Mouse (Mus musculus): ENCODE measurements around the gene Hax1.

The Hax1 gene

GRCm38 (mm10) chr3:89998612-89999054, at the start of gene Hax1:
Gene Hax1, minus strand, starts transcription at chr3:89998780.
- DNase-seq (ENCODE audit: low spot score) = peak; percentile 90

- DNase-seq (ENCODE audit: low spot score) = no peak
Observed at GRCm38 (mm10) chr3:90036263-90036662, 37.7 kb upstream of the Hax1 start.

GRCm38 (mm10) chr3:90034653-90035052, 36.1 kb upstream of the Hax1 start:
- no peak for DNase-seq (ENCODE audit: low spot score)

- no peak for DNase-seq (ENCODE audit: low spot score)
Observed at GRCm38 (mm10) chr3:90016626-90017025, 18.0 kb upstream of the Hax1 start.

GRCm38 (mm10) chr3:90010291-90010690, 11.7 kb upstream of the Hax1 start:
- DNase-seq (ENCODE audit: low spot score) = no peak

GRCm38 (mm10) chr3:90004091-90004796, 5.7 kb upstream of the Hax1 start:
- no peak for DNase-seq (ENCODE audit: low spot score)

GRCm38 (mm10) chr3:89999830-90000229, 1.2 kb upstream of the Hax1 start:
- no peak for DNase-seq (ENCODE audit: low spot score)

- DNase-seq (ENCODE audit: low spot score) = no peak
Observed at GRCm38 (mm10) chr3:89999090-89999489, 510 bp upstream of the Hax1 start.

GRCm38 (mm10) chr3:89997791-89998495, 637 bp downstream of the Hax1 start:
- peak; percentile 10 for DNase-seq (ENCODE audit: low spot score)

GRCm38 (mm10) chr3:89994807-89995515, 3.6 kb downstream of the Hax1 start:
- DNase-seq (ENCODE audit: low spot score) = no peak

GRCm38 (mm10) chr3:89987822-89988221, 10.8 kb downstream of the Hax1 start:
- no peak for DNase-seq (ENCODE audit: low spot score)

GRCm38 (mm10) chr3:89987211-89987610, 11.4 kb downstream of the Hax1 start:
- DNase-seq (ENCODE audit: low spot score) = no peak

GRCm38 (mm10) chr3:89982426-89982825, 16.2 kb downstream of the Hax1 start:
- no peak for DNase-seq (ENCODE audit: low spot score)

- DNase-seq (ENCODE audit: low spot score) = no peak
Observed at GRCm38 (mm10) chr3:89976859-89977258, 21.7 kb downstream of the Hax1 start.

- no peak for DNase-seq (ENCODE audit: low spot score)
Observed at GRCm38 (mm10) chr3:89968509-89968908, 30.1 kb downstream of the Hax1 start.

- no peak for DNase-seq (ENCODE audit: low spot score)
Observed at GRCm38 (mm10) chr3:89966946-89967345, 31.6 kb downstream of the Hax1 start.

GRCm38 (mm10) chr3:89965972-89966371, 32.6 kb downstream of the Hax1 start:
- DNase-seq (ENCODE audit: low spot score) = no peak

- DNase-seq (ENCODE audit: low spot score) = no peak
Observed at GRCm38 (mm10) chr3:89965557-89965956, 33.0 kb downstream of the Hax1 start.

- DNase-seq (ENCODE audit: low spot score) = no peak
Observed at GRCm38 (mm10) chr3:89963926-89964739, 34.4 kb downstream of the Hax1 start.

- no peak for DNase-seq (ENCODE audit: low spot score)
Observed at GRCm38 (mm10) chr3:89963221-89963763, 35.3 kb downstream of the Hax1 start, which contains the start of gene Atp8b2. Gene Atp8b2, minus strand, starts transcription at chr3:89963508.

GRCm38 (mm10) chr3:89962751-89963220, 35.8 kb downstream of the Hax1 start:
- no peak for DNase-seq (ENCODE audit: low spot score)
